Mouse (Mus musculus) lung, adult 2 months (tissue): ENCODE data around the gene B4galt5.

Source experiments
- CTCF ChIP-seq: fragments of 200-500 bp; IDR thresholded peaks from 2 replicates; pipeline ENCODE4 v1.5.1; 2011; ENCODE audit warnings: mild to moderate bottlenecking, low read length, control low read depth; ENCODE audit not compliant: insufficient read depth
- POLR2A ChIP-seq: fragments of 200-500 bp; IDR thresholded peaks from 2 replicates; pipeline ENCODE4 v1.6.1; 2011; ENCODE audit warnings: low read depth, mild to moderate bottlenecking, control low read depth, low read length, borderline replicate concordance; ENCODE audit errors: extremely low read depth

DNA sequence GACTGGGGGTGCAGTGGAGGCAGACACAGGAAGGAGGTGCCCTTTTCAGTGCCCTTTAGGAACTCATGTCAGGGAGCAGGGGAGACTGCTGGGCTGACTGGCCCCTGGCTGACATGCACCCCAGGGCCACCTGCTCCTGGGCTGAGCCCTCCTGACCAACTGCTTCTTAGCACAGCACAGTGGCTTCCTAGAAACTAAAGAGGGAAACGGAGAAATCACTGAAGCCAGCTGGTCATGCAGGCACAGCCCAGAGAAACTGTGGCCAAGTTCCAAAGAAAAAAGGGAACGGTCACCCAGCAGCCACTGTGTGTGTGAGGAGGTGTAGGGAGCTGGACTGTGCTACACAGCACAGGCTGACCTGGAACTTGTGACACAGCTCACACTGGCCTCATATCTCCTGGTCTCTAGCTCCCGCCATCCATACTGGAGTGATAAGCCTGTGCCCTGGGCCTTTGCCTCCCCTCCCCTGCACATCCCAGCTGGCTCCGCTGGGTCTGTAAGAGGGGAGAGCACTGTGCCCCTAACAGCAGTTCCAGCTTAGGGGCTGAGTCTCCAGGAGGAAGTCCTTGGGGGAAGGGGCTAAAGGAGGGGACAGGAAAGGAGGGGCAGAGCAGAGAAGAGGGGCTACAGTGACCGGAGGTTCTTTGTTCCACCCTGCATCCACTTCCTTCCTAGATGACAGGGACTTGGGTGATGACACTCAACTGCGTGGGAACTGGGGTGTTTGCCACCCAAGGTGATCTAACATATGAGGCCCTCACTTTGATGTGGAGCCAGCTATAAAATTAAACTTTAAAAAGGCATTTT lies 48.9 kb downstream of the B4galt5 start:
- TF ChIP-seq CTCF: no peak
- TF ChIP-seq POLR2A: no peak
